Mouse (Mus musculus) C2C12 (cell line): Measurements from ENCODE around the gene Arfgap1.

Experiments
- CEBPB ChIP-seq: IDR thresholded peaks from one replicate; pipeline ENCODE4 v1.6.1; 2011; ENCODE audit warnings: low read depth, mild to moderate bottlenecking, control low read depth, moderate library complexity
- CTCF ChIP-seq: IDR thresholded peaks from one replicate; pipeline ENCODE4 v1.5.1; 2011; ENCODE audit not compliant: control insufficient read depth, insufficient read depth, insufficient read length
- FOSL1 ChIP-seq: IDR thresholded peaks from one replicate; pipeline ENCODE4 v1.8.0; 2011; ENCODE audit warnings: mild to moderate bottlenecking, low read length; ENCODE audit not compliant: poor library complexity, insufficient read depth, severe bottlenecking
- MAX ChIP-seq: IDR thresholded peaks from one replicate; pipeline ENCODE4 v1.6.1; 2011; ENCODE audit warnings: mild to moderate bottlenecking, control low read depth
- MYOD1 ChIP-seq: IDR thresholded peaks from one replicate; pipeline ENCODE4 v1.6.1; 2011; ENCODE audit warnings: low read depth; ENCODE audit not compliant: control insufficient read depth, insufficient read length
- MYOG ChIP-seq: IDR thresholded peaks from one replicate; pipeline ENCODE4 v1.6.1; 2011; ENCODE audit not compliant: control insufficient read depth, insufficient read length; ENCODE audit errors: extremely low read depth
- USF1 ChIP-seq: IDR thresholded peaks from one replicate; pipeline ENCODE4 v1.6.1; 2011; ENCODE audit warnings: low read depth, mild to moderate bottlenecking, control low read depth, moderate library complexity

DNA sequence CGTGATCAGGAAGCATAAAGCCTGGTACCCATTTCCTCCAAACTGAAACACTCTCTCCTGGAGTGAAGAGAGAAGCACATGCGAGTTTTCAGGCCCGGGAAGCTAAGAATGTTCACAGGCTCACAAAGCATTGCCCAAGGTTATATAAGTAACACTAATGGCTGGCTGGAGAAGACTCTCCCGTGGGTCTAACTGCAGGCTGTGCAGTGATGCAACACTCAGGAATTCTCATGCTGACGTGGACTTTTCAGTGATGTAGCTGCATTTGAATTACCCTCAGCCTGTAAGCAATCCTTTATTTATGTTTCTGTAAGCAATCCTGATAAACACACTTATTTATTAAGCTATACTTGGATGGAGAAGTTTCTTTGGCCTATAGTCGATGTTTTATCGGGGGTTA, 7.4 kb upstream of the Arfgap1 start:
- TF ChIP-seq CTCF (no peak), USF1 (no peak), MAX (no peak), CEBPB (peak; percentile 19), FOSL1 (no peak), MYOG (no peak), MYOD1 (no peak)
